Mouse (Mus musculus) heart, embryonic 14.5 days (tissue): ENCODE measurements at regions not wholly inside any gene's neighbourhood (a gene's known extent, or its start where the extent isn't known, plus 50 kb on each side); places are given as distances from the start of the nearest gene placed in this dataset.

Source experiments
- ATAC-seq: fragments of 200-750 bp; cut with Nextera tagmentation; 2 replicates; pipeline ENCODE4 v1.8.0; 2017; ENCODE audit warnings: low read depth, moderate TSS enrichment; ENCODE audit not compliant: insufficient number of reproducible peaks, insufficient read depth, low FRiP score
- H3K27ac ChIP-seq, 2 experiments: fragments of 200-500 bp in 1 of 2; fragments of 300-500 bp in 1 of 2; sonication (generic) in 1 of 2; replicated peaks in 1 of 2; 2 replicates each; pipeline ENCODE4 v1.5.1; 2012 to 2014; ENCODE audit warnings: low read depth in 2 of 2, low read length in 2 of 2, control low read depth in 1 of 2, mild to moderate bottlenecking in 1 of 2, mixed read lengths in 1 of 2; ENCODE audit not compliant: control insufficient read depth in 1 of 2, insufficient read depth in 1 of 2
- H3K27me3 ChIP-seq: fragments of 300-500 bp; sonication (generic); 2 replicates; pipeline ENCODE4 v1.6.1; 2014; ENCODE audit warnings: mild to moderate bottlenecking, low read length, control low read depth; ENCODE audit not compliant: control insufficient read depth, insufficient read depth
- H3K36me3 ChIP-seq: fragments of 300-500 bp; sonication (generic); 2 replicates; pipeline ENCODE4 v1.6.1; 2014; ENCODE audit warnings: mild to moderate bottlenecking, control low read depth, low read length, mixed read lengths; ENCODE audit not compliant: control insufficient read depth, insufficient read depth
- H3K4me1 ChIP-seq, 2 experiments: fragments of 200-500 bp in 1 of 2; fragments of 300-500 bp in 1 of 2; sonication (generic) in 1 of 2; 2 replicates each; pipeline ENCODE4 v1.6.1; 2012 to 2014; ENCODE audit warnings: low read length in 2 of 2, control low read depth in 1 of 2, mixed read lengths in 1 of 2; ENCODE audit not compliant: control insufficient read depth in 2 of 2, insufficient read depth in 2 of 2
- H3K4me2 ChIP-seq: fragments of 300-500 bp; sonication (generic); 2 replicates; pipeline ENCODE4 v1.6.1; 2014; ENCODE audit warnings: mild to moderate bottlenecking, low read length
- H3K4me3 ChIP-seq, 2 experiments: fragments of 200-500 bp in 1 of 2; fragments of 300-500 bp in 1 of 2; sonication (generic) in 1 of 2; 2 replicates each; pipeline ENCODE4 v1.5.1; 2012 to 2014; ENCODE audit warnings: low read length in 2 of 2, mild to moderate bottlenecking in 2 of 2, control low read depth in 1 of 2, low read depth in 1 of 2, moderate library complexity in 1 of 2; ENCODE audit not compliant: control insufficient read depth in 1 of 2, insufficient read depth in 1 of 2
- H3K9ac ChIP-seq: fragments of 300-500 bp; sonication (generic); 2 replicates; pipeline ENCODE4 v1.6.1; 2014; ENCODE audit warnings: mild to moderate bottlenecking, low read length
- H3K9me3 ChIP-seq: fragments of 300-500 bp; sonication (generic); 2 replicates; pipeline ENCODE4 v1.6.1; 2016; ENCODE audit warnings: low read length, control low read depth; ENCODE audit not compliant: control insufficient read depth
- WGBS: fragments of 180-500 bp; shearing (Covaris S2); extraction: QIAGEN DNeasy Blood & Tissue Kit; methylation state at CpG from one replicate; pipeline ENCODE4 v1.1.7; 2014; 5-methylcytosine and 5-hydroxymethylcytosine counted together

DNA sequence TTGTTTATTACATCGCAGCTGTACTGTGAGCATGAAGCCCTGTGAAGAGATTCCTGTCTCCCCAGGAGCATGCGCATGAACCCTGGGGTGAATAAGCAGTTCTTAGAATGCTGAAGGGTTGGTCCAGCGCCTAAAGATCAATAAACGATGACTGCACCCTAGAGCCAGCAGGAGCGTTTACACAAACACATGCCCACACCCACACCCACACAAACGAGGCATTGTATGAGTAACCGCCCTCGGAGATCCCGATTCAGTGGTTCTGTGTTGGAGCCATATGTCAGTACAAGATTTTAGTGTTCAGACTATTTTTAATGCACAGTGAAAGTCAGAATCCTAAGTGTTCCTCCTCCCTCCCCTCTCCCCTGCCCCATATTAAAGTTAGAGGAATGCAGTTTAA, 57.3 kb downstream of the Edn1 start:
- no peak overlapping the region for H3K4me3 ChIP-seq
- H3K27me3 ChIP-seq: no peaks in the 10 kb centered on the region
- H3K36me3 ChIP-seq: no peaks in the 10 kb centered on the region
- H3K27ac ChIP-seq: no peak overlapping the region
- H3K4me1 ChIP-seq: no peaks in the 10 kb centered on the region
- no peak overlapping the region for H3K9ac ChIP-seq
- H3K9me3 ChIP-seq: no peaks in the 10 kb centered on the region
- no peak for ATAC-seq
- 81% methylated on average over 9 of the region's 9 CpGs for WGBS
- H3K4me2 ChIP-seq: no peak overlapping the region

- Histone ChIP-seq H3K4me1 (peaks cover 0 to 3% of the 10 kb centered on the region in 2 experiments; a peak in 1 of 4 replicates), H3K27ac (no peak overlapping the region; a peak in 1 of 4 replicates), H3K4me2 (no peak overlapping the region), H3K9me3 (no peaks in the 10 kb centered on the region), H3K36me3 (no peaks in the 10 kb centered on the region), H3K4me3 (no peak overlapping the region), H3K27me3 (no peaks in the 10 kb centered on the region), H3K9ac (no peak overlapping the region)
- no peak for ATAC-seq
- 64% methylated on average over 7 of the region's 7 CpGs for WGBS
Observed at GRCm38 (mm10) chr13:42367655-42368554, 66.6 kb downstream of the Edn1 start.

GRCm38 (mm10) chr13:42369826-42370225, 68.5 kb downstream of the Edn1 start:
- Histone ChIP-seq H3K9ac (no peak overlapping the region), H3K36me3 (no peaks in the 10 kb centered on the region), H3K27me3 (no peaks in the 10 kb centered on the region), H3K27ac (no peak overlapping the region), H3K4me1 (peaks cover 0 to 3% of the 10 kb centered on the region in 2 experiments; a peak in 1 of 4 replicates), H3K4me2 (no peak overlapping the region), H3K9me3 (no peaks in the 10 kb centered on the region), H3K4me3 (no peak overlapping the region)
- WGBS: 34% methylated on average over 1 of the region's 1 CpGs
- ATAC-seq: no peak

DNA sequence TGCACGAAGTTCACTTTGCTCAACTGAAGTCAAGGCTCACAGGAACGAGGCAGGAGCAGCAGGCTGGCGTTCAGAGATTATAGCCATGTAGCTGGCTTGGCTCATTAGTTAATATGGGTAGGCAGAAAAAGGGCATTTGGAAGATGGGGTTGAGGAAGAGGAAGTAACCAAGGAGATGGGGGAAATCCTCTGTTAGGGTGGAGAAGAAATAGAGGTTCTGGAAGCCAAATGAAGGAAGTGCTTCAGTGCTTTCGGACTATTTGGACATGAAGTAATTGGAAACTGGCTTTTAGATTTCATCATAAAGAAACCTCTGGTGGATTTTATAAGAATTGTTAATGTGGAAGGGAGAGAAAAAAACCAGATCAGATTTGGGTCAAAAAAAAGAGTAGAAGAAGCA, 70.9 kb downstream of the Edn1 start:
- 78% methylated on average over 4 of the region's 4 CpGs for WGBS
- Histone ChIP-seq H3K9ac (no peak overlapping the region), H3K4me2 (no peak overlapping the region), H3K27me3 (no peaks in the 10 kb centered on the region), H3K9me3 (no peaks in the 10 kb centered on the region), H3K36me3 (no peaks in the 10 kb centered on the region), H3K4me3 (no peak overlapping the region), H3K4me1 (peaks cover 0 to 3% of the 10 kb centered on the region in 2 experiments; a peak in 1 of 4 replicates), H3K27ac (no peak overlapping the region)
- no peak for ATAC-seq

DNA sequence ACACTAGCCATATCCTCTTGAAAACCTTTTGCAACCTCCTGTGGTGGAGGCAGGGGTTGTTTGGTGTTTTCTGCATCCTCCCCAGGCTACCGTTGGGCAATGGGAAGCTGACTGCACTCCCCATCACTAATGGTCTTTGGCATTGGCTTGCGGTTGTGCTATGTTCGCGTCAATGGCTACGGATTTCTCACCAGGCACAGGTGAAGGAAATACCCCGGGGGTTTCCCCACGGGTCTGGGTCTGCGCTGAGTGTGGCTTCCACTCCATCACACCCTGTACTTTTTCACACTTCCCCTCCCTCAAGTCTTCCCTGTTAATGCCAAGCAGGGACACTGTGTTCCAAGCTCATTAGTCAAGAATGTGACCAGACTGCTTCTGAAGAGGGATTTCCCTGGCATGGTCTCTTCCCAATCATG, 72.9 kb downstream of the Edn1 start:
- 84% methylated on average over 8 of the region's 8 CpGs for WGBS

GRCm38 (mm10) chr13:42379675-42380074, 78.4 kb downstream of the Edn1 start:
- Histone ChIP-seq H3K4me3 (no peak overlapping the region), H3K9ac (no peak overlapping the region), H3K27me3 (no peaks in the 10 kb centered on the region), H3K4me2 (no peak overlapping the region), H3K27ac (no peak overlapping the region), H3K9me3 (no peaks in the 10 kb centered on the region), H3K36me3 (no peaks in the 10 kb centered on the region), H3K4me1 (no peaks in the 10 kb centered on the region)
- WGBS: 68% methylated on average over 6 of the region's 6 CpGs
- no peak for ATAC-seq

More for the DNA sequence above, 72.9 kb downstream of the Edn1 start:
- no peak for ATAC-seq
- Histone ChIP-seq H3K27ac (no peak overlapping the region), H3K9me3 (no peaks in the 10 kb centered on the region), H3K9ac (no peak overlapping the region), H3K4me1 (no peaks in the 10 kb centered on the region; a peak in 1 of 4 replicates), H3K36me3 (no peaks in the 10 kb centered on the region), H3K4me3 (no peak overlapping the region), H3K4me2 (no peak overlapping the region), H3K27me3 (no peaks in the 10 kb centered on the region)

GRCm38 (mm10) chr13:42383099-42383498, 81.8 kb downstream of the Edn1 start:
- Histone ChIP-seq H3K4me2 (no peak overlapping the region), H3K36me3 (no peaks in the 10 kb centered on the region), H3K9ac (no peak overlapping the region), H3K27ac (no peak overlapping the region), H3K9me3 (no peaks in the 10 kb centered on the region), H3K27me3 (no peaks in the 10 kb centered on the region), H3K4me1 (no peaks in the 10 kb centered on the region), H3K4me3 (no peak overlapping the region)
- no peak for ATAC-seq
- 87% methylated on average over 4 of the region's 4 CpGs for WGBS
